Mouse (Mus musculus) neural tube, embryonic 14.5 days (tissue): ENCODE data around the gene Havcr1. TPM values are rescaled to one million over a fixed set of nuclear protein-coding genes. Genes with fewer than 3 reads are reported as not detected.

ENCODE experiments used
- ATAC-seq: fragments of 200-750 bp; cut with Nextera tagmentation; 2 replicates; pipeline ENCODE4 v1.8.0; 2017; ENCODE audit warnings: low read depth, mild to moderate bottlenecking, moderate TSS enrichment, moderate library complexity
- H3K27ac ChIP-seq: fragments of 300-500 bp; sonication (generic); 2 replicates; pipeline ENCODE4 v1.5.1; 2014; ENCODE audit warnings: low read depth, mild to moderate bottlenecking, control low read depth, low read length, moderate library complexity, mixed read lengths
- H3K27me3 ChIP-seq: fragments of 300-500 bp; sonication (generic); 2 replicates; pipeline ENCODE4 v1.6.1; 2014; ENCODE audit warnings: low read length; ENCODE audit not compliant: control insufficient read depth, insufficient read depth
- H3K36me3 ChIP-seq: fragments of 300-500 bp; sonication (generic); 2 replicates; pipeline ENCODE4 v1.6.1; 2014; ENCODE audit warnings: low read length, mixed read lengths; ENCODE audit not compliant: control insufficient read depth, insufficient read depth
- H3K4me1 ChIP-seq: fragments of 300-500 bp; sonication (generic); 2 replicates; pipeline ENCODE4 v1.6.1; 2014; ENCODE audit warnings: low read length; ENCODE audit not compliant: control insufficient read depth, insufficient read depth
- H3K4me2 ChIP-seq: fragments of 300-500 bp; sonication (generic); 2 replicates; pipeline ENCODE4 v1.6.1; 2014; ENCODE audit warnings: mild to moderate bottlenecking, low read depth, low read length, control low read depth
- H3K4me3 ChIP-seq: fragments of 300-500 bp; sonication (generic); 2 replicates; pipeline ENCODE4 v1.5.1; 2014; ENCODE audit warnings: low read depth, low read length, control low read depth, mixed read lengths
- H3K9ac ChIP-seq: fragments of 300-500 bp; sonication (generic); replicated peaks from 2 replicates; pipeline ENCODE4 v1.6.1; 2014; ENCODE audit warnings: low read depth, mild to moderate bottlenecking, control low read depth, low read length, mixed read lengths
- H3K9me3 ChIP-seq: fragments of 300-500 bp; sonication (generic); 2 replicates; pipeline ENCODE4 v1.6.1; 2016; ENCODE audit warnings: low read length; ENCODE audit not compliant: control insufficient read depth
- WGBS: fragments of 180-500 bp; shearing (Covaris S2); extraction: QIAGEN DNeasy Blood & Tissue Kit; methylation state at CpG from one replicate; pipeline ENCODE4 v1.1.7; 2014; 5-methylcytosine and 5-hydroxymethylcytosine counted together
- polyA plus RNA-seq: library from polyadenylated mRNA; unstranded; fragments of >200 nt; fragmentation: Nextera tagmentation; extraction: Ambion mirVana; gene quantifications from 2 replicates; pipeline ENCODE4 v1.2.1, GENCODE M21; 2014

Havcr1 gene
- polyA plus RNA-seq, 1 experiment from 2014 or later, result not detected

- no peak for ATAC-seq
Observed at GRCm38 (mm10) chr11:46779811-46780210, 44.9 kb downstream of the Havcr1 start.

GRCm38 (mm10) chr11:46804440-46804839 is 69.6 kb downstream of the Havcr1 start:
- H3K27ac ChIP-seq, result no peak overlapping the region
- no peak overlapping the region for H3K9ac ChIP-seq
- H3K36me3 ChIP-seq, result no peaks in the 10 kb centered on the region
- no peaks in the 10 kb centered on the region for H3K27me3 ChIP-seq
- 92% methylated on average over 2 of the region's 2 CpGs for WGBS
- no peak overlapping the region for H3K4me3 ChIP-seq
- no peaks in the 10 kb centered on the region for H3K9me3 ChIP-seq
- H3K4me2 ChIP-seq, result no peak overlapping the region
- no peaks in the 10 kb centered on the region for H3K4me1 ChIP-seq
- no peak for ATAC-seq

More at GRCm38 (mm10) chr11:46779811-46780210, 44.9 kb downstream of the Havcr1 start:
- no peaks in the 10 kb centered on the region for H3K4me1 ChIP-seq
- H3K36me3 ChIP-seq, result no peaks in the 10 kb centered on the region
- H3K9ac ChIP-seq, result no peak overlapping the region
- no peaks in the 10 kb centered on the region for H3K27me3 ChIP-seq
- H3K4me2 ChIP-seq, result no peak overlapping the region
- H3K4me3 ChIP-seq, result no peak overlapping the region
- H3K27ac ChIP-seq, result no peak overlapping the region
- WGBS, result 87% methylated on average over 2 of the region's 2 CpGs
- H3K9me3 ChIP-seq, result no peaks in the 10 kb centered on the region

GRCm38 (mm10) chr11:46810511-46810910 is 75.6 kb downstream of the Havcr1 start, which contains the start of gene Timd4:
Timd4 (plus strand) TSS chr11:46810800.
- no peaks in the 10 kb centered on the region for H3K4me1 ChIP-seq
- H3K27me3 ChIP-seq, result no peaks in the 10 kb centered on the region
- H3K27ac ChIP-seq, result no peak within 1 kb of the TSS
- no peak within 1 kb of the TSS for H3K4me2 ChIP-seq
- H3K9me3 ChIP-seq, result no peaks in the 10 kb centered on the region
- no peak within 1 kb of the TSS for H3K4me3 ChIP-seq
- H3K36me3 ChIP-seq, result no peaks in the 10 kb centered on the region
- WGBS, result 94% methylated on average over 5 of the region's 5 CpGs
- no peak within 1 kb of the TSS for H3K9ac ChIP-seq
- ATAC-seq, result no peak

GRCm38 (mm10) chr11:46817692-46818091 is 82.8 kb downstream of the Havcr1 start:
- H3K4me3 ChIP-seq, result no peak overlapping the region
- no peaks in the 10 kb centered on the region for H3K36me3 ChIP-seq
- H3K27ac ChIP-seq, result no peak overlapping the region
- WGBS, result 89% methylated on average over 5 of the region's 5 CpGs
- H3K9me3 ChIP-seq, result no peaks in the 10 kb centered on the region
- H3K27me3 ChIP-seq, result no peaks in the 10 kb centered on the region
- H3K4me1 ChIP-seq, result no peaks in the 10 kb centered on the region
- no peak overlapping the region for H3K9ac ChIP-seq
- ATAC-seq, result no peak
- no peak overlapping the region for H3K4me2 ChIP-seq

- Histone ChIP-seq H3K9me3 (no peaks in the 10 kb centered on the region), H3K4me3 (no peak overlapping the region), H3K4me1 (no peaks in the 10 kb centered on the region), H3K27me3 (no peaks in the 10 kb centered on the region), H3K4me2 (no peak overlapping the region), H3K27ac (no peak overlapping the region), H3K9ac (no peak overlapping the region), H3K36me3 (no peaks in the 10 kb centered on the region)
- WGBS, result 74% methylated on average over 4 of the region's 4 CpGs
- no peak for ATAC-seq
Observed at GRCm38 (mm10) chr11:46819930-46820329, 85.0 kb downstream of the Havcr1 start.

Other genes starting within 250 kb of the Havcr1 start
- not detected in 2 replicates for gene Gm12169, start 210.9 kb upstream of the Havcr1 start, polyA plus RNA-seq
- not detected in 2 replicates for gene BC053393, start 163.5 kb upstream of the Havcr1 start, polyA plus RNA-seq
- not detected in 2 replicates for gene Dppa1, start 105.8 kb upstream of the Havcr1 start, polyA plus RNA-seq
- not detected in 2 replicates for gene Timd2, start 28.0 kb upstream of the Havcr1 start, polyA plus RNA-seq
- 0.27 TPM in 1 of 2 replicates, not detected in the other for gene Timd4, start 75.7 kb downstream of the Havcr1 start, polyA plus RNA-seq